Mouse (Mus musculus): ENCODE results near the gene Mrpl20.

Mrpl20 gene

GRCm38 (mm10) chr4:155802741-155803339 lies at the start of gene Mrpl20:
Gene Mrpl20, plus strand, starts transcription at chr4:155802878.
- no peak for DNase-seq

GRCm38 (mm10) chr4:155757011-155757410 lies 45.7 kb upstream of the Mrpl20 start:
- DNase-seq, result no peak

GRCm38 (mm10) chr4:155759862-155760612 lies 42.6 kb upstream of the Mrpl20 start:
- DNase-seq, result no peak

GRCm38 (mm10) chr4:155760613-155761355 lies 41.9 kb upstream of the Mrpl20 start, which contains the start of gene Atad3a:
Gene Atad3a, minus strand, starts transcription at chr4:155761093.
- DNase-seq, result peak; percentile 97

GRCm38 (mm10) chr4:155761356-155762099 lies 41.1 kb upstream of the Mrpl20 start:
- no peak for DNase-seq

- DNase-seq, result no peak
Measured at GRCm38 (mm10) chr4:155762357-155762756, 40.3 kb upstream of the Mrpl20 start.

GRCm38 (mm10) chr4:155769496-155769879 lies 33.2 kb upstream of the Mrpl20 start:
- no peak for DNase-seq

GRCm38 (mm10) chr4:155769880-155770512 lies 32.7 kb upstream of the Mrpl20 start:
- DNase-seq, result peak; percentile 86

GRCm38 (mm10) chr4:155770626-155771025 lies 32.1 kb upstream of the Mrpl20 start:
- DNase-seq, result no peak

GRCm38 (mm10) chr4:155771706-155772105 lies 31.0 kb upstream of the Mrpl20 start:
- no peak for DNase-seq

- DNase-seq, result no peak
Measured at GRCm38 (mm10) chr4:155772786-155773185, 29.9 kb upstream of the Mrpl20 start.

- no peak for DNase-seq
Measured at GRCm38 (mm10) chr4:155773335-155774078, 29.2 kb upstream of the Mrpl20 start.

GRCm38 (mm10) chr4:155774280-155774754 lies 28.4 kb upstream of the Mrpl20 start, which contains the start of gene Vwa1:
Gene Vwa1, minus strand, starts transcription at chr4:155774698.
- peak; percentile 92 for DNase-seq

- peak; percentile 51 for DNase-seq
Measured at GRCm38 (mm10) chr4:155774971-155775740, 27.5 kb upstream of the Mrpl20 start.

GRCm38 (mm10) chr4:155775855-155776254 lies 26.8 kb upstream of the Mrpl20 start:
- no peak for DNase-seq

- DNase-seq, result peak; percentile 49
Measured at GRCm38 (mm10) chr4:155776704-155777335, 25.9 kb upstream of the Mrpl20 start.

- no peak for DNase-seq
Measured at GRCm38 (mm10) chr4:155777816-155778215, 24.9 kb upstream of the Mrpl20 start.

- DNase-seq, result no peak
Measured at GRCm38 (mm10) chr4:155779498-155779897, 23.2 kb upstream of the Mrpl20 start.

GRCm38 (mm10) chr4:155780895-155781294 lies 21.8 kb upstream of the Mrpl20 start:
- no peak for DNase-seq

- no peak for DNase-seq
Measured at GRCm38 (mm10) chr4:155783486-155784080, 19.1 kb upstream of the Mrpl20 start.
